Mouse (Mus musculus): ENCODE results near the gene Gcnt2. TPM values are rescaled to one million over a fixed set of nuclear protein-coding genes. Genes with fewer than 3 reads are reported as not detected.

Gene Gcnt2
- polyA plus RNA-seq, 1 experiment, result 6.3 TPM

DNA sequence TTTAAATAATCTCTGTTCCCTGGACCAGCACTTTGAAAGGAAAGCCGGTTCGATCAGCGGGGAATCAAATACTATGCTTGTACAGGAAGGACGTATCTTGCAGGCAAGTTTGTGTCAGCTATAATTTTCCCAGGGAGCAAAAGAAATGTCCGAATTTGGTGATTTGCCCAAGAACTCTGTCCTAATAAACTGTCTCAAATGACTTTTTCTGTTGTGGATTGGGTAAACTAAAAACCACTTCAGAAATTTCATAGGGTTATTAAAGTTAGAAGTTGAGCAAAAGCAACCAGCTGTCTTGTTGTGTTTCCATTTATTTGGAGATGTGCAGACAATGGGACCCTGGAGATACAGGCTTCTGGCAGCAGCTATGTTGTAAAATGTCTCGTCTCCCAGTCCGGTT lies 47.7 kb downstream of the Gcnt2 start:
- no peaks in the 10 kb centered on the region for H3K79me3 ChIP-seq (ENCODE audit: low read depth)
- H3ac ChIP-seq (ENCODE audit: control insufficient read depth, insufficient read length, low read depth), result no peak overlapping the region
- H3K27me3 ChIP-seq (ENCODE audit: control insufficient read depth, insufficient read depth, insufficient read length), result no peaks in the 10 kb centered on the region
- no peaks in the 10 kb centered on the region for H3K79me2 ChIP-seq (ENCODE audit: control insufficient read depth, insufficient read depth)
- no peaks in the 10 kb centered on the region for H3K36me3 ChIP-seq (ENCODE audit: control insufficient read depth, insufficient read depth)
- TF ChIP-seq USF1 (IDR thresholded peaks at IDR 0.05; ENCODE audit: low read depth) (no peak), CTCF (IDR thresholded peaks at IDR 0.05; ENCODE audit: control insufficient read depth, insufficient read depth, insufficient read length) (no peak), MYOG (IDR thresholded peaks at IDR 0.05; ENCODE audit: control insufficient read depth, extremely low read depth, insufficient read length) (no peak), MAX (IDR thresholded peaks at IDR 0.05) (no peak), MYOD1 (IDR thresholded peaks at IDR 0.05; ENCODE audit: control insufficient read depth, insufficient read length, low read depth) (no peak), FOSL1 (IDR thresholded peaks at IDR 0.05; ENCODE audit: insufficient read depth, low read length, poor library complexity, severe bottlenecking) (no peak), CEBPB (IDR thresholded peaks at IDR 0.05; ENCODE audit: low read depth) (no peak)
- H3K4me3 ChIP-seq (ENCODE audit: insufficient read depth, poor library complexity, severe bottlenecking), result no peak overlapping the region

DNA sequence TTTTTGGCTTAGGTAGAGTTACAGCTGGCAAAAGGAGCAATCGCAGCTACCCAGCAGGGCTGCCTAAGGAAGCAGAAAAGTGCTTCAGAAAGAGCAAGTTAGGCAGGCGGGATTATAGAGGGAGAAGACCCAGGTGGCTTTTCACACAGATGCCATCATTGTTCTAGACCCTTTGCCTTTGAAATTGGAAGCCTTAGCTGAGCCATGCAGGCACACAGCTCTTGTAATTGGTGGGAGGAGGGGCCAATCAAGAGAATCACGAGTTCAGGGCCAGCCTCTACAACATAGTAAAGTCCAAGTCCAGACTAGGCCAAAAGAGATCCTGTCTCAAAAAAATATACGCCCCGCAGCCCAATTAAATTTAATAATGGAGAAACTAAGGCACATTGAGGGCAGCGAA lies 48.5 kb downstream of the Gcnt2 start:
- TF ChIP-seq USF1 (IDR thresholded peaks at IDR 0.05; ENCODE audit: low read depth) (no peak), MYOG (IDR thresholded peaks at IDR 0.05; ENCODE audit: control insufficient read depth, extremely low read depth, insufficient read length) (no peak), CTCF (IDR thresholded peaks at IDR 0.05; ENCODE audit: control insufficient read depth, insufficient read depth, insufficient read length) (no peak)
- no peaks in the 10 kb centered on the region for H3K79me3 ChIP-seq (ENCODE audit: low read depth)
- no peak overlapping the region for H3K4me3 ChIP-seq (ENCODE audit: insufficient read depth, poor library complexity, severe bottlenecking)

DNA sequence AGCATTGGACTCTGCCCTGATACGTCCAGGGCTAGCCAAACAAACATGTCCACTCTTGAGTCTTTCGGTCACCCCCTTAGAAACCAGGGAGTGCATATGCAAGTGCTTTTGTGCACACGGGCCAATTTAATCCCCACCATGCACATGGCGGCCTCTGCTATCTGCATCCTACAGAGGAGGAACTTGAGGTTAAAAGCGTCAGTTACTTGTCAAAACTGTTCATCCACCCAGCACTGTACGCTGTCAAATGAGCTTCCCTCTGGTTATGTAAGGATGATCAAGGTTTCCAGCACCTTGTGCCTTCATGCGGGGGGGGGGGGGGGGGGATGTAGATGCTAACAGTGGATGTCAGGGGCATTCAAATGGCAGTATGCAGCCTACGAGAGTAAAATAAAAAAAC lies 49.5 kb downstream of the Gcnt2 start:
- H3ac ChIP-seq (ENCODE audit: control insufficient read depth, insufficient read length, low read depth), result no peak overlapping the region
- H3K4me3 ChIP-seq (ENCODE audit: insufficient read depth, poor library complexity, severe bottlenecking), result no peak overlapping the region

More for the DNA sequence above, 48.5 kb downstream of the Gcnt2 start:
- H3K79me2 ChIP-seq (ENCODE audit: control insufficient read depth, insufficient read depth), result no peaks in the 10 kb centered on the region
- H3K27me3 ChIP-seq (ENCODE audit: control insufficient read depth, insufficient read depth, insufficient read length), result no peaks in the 10 kb centered on the region
- H3ac ChIP-seq (ENCODE audit: control insufficient read depth, insufficient read length, low read depth), result no peak overlapping the region
- no peaks in the 10 kb centered on the region for H3K36me3 ChIP-seq (ENCODE audit: control insufficient read depth, insufficient read depth)

DNA sequence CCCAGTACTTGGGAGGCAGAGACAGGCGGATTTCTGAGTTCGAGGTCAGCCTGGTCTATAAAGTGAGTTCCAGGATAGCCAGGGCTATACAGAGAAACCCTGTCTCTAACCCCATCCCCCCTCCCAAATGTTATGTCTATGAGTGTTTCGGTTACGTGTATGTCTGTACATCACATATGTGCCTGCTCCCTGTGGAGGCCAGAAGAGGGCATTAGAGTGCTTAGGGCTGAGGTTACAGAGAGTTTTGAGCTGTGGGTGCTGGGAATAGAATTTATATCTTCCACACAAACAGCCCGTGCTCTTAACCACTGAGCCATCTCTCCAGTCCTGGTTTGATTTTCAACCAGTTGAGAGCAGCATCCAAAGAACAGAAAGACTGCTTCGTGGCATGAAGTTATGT lies 50.5 kb downstream of the Gcnt2 start:
- TF ChIP-seq CTCF (IDR thresholded peaks at IDR 0.05; ENCODE audit: control insufficient read depth, insufficient read depth, insufficient read length), result no peak
- TF ChIP-seq MAX (IDR thresholded peaks at IDR 0.05), result no peak
- no peaks in the 10 kb centered on the region for H3K36me3 ChIP-seq (ENCODE audit: control insufficient read depth, insufficient read depth)
- no peaks in the 10 kb centered on the region for H3K27me3 ChIP-seq (ENCODE audit: control insufficient read depth, insufficient read depth, insufficient read length)
- no peaks in the 10 kb centered on the region for H3K79me3 ChIP-seq (ENCODE audit: low read depth)
- H3ac ChIP-seq (ENCODE audit: control insufficient read depth, insufficient read length, low read depth), result no peak overlapping the region
- no peaks in the 10 kb centered on the region for H3K79me2 ChIP-seq (ENCODE audit: control insufficient read depth, insufficient read depth)
- no peak overlapping the region for H3K4me3 ChIP-seq (ENCODE audit: insufficient read depth, poor library complexity, severe bottlenecking)

More for the DNA sequence above, 49.5 kb downstream of the Gcnt2 start:
- H3K79me3 ChIP-seq (ENCODE audit: low read depth), result no peaks in the 10 kb centered on the region
- no peak for TF ChIP-seq USF1 (IDR thresholded peaks at IDR 0.05; ENCODE audit: low read depth)
- no peak for TF ChIP-seq MYOG (IDR thresholded peaks at IDR 0.05; ENCODE audit: control insufficient read depth, extremely low read depth, insufficient read length)
- TF ChIP-seq MAX (IDR thresholded peaks at IDR 0.05), result no peak
- TF ChIP-seq CTCF (IDR thresholded peaks at IDR 0.05; ENCODE audit: control insufficient read depth, insufficient read depth, insufficient read length), result no peak
- TF ChIP-seq CEBPB (IDR thresholded peaks at IDR 0.05; ENCODE audit: low read depth), result no peak
- TF ChIP-seq MYOD1 (IDR thresholded peaks at IDR 0.05; ENCODE audit: control insufficient read depth, insufficient read length, low read depth), result no peak
- TF ChIP-seq FOSL1 (IDR thresholded peaks at IDR 0.05; ENCODE audit: insufficient read depth, low read length, poor library complexity, severe bottlenecking), result no peak
- H3K79me2 ChIP-seq (ENCODE audit: control insufficient read depth, insufficient read depth), result no peaks in the 10 kb centered on the region
- H3K36me3 ChIP-seq (ENCODE audit: control insufficient read depth, insufficient read depth), result no peaks in the 10 kb centered on the region
- no peaks in the 10 kb centered on the region for H3K27me3 ChIP-seq (ENCODE audit: control insufficient read depth, insufficient read depth, insufficient read length)

DNA sequence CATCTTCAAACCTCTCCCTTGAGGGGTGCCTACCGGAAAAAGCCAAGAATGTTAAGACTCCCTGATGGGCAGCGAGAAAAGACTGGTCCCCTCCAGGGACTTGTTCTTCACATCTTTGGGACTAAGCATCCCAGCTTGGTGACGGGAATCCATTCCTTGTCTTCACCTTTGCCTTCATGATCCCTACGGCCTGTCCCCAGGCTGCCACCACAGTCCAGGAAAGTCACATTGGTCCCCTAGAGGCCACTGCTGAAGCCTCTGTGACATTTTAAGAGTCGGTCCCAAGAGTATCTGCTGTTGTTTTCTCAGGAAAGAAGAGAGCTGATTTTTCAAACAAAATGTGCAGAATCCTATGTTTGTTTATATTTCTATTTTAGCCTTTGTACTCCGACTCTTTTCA lies 52.4 kb downstream of the Gcnt2 start:
- no peaks in the 10 kb centered on the region for H3K27me3 ChIP-seq (ENCODE audit: control insufficient read depth, insufficient read depth, insufficient read length)
- no peak overlapping the region for H3K4me3 ChIP-seq (ENCODE audit: insufficient read depth, poor library complexity, severe bottlenecking)
- H3K79me3 ChIP-seq (ENCODE audit: low read depth), result no peaks in the 10 kb centered on the region
- H3ac ChIP-seq (ENCODE audit: control insufficient read depth, insufficient read length, low read depth), result no peak overlapping the region
- H3K36me3 ChIP-seq (ENCODE audit: control insufficient read depth, insufficient read depth), result no peaks in the 10 kb centered on the region
- TF ChIP-seq CTCF (IDR thresholded peaks at IDR 0.05; ENCODE audit: control insufficient read depth, insufficient read depth, insufficient read length) (no peak), MYOD1 (IDR thresholded peaks at IDR 0.05; ENCODE audit: control insufficient read depth, insufficient read length, low read depth) (no peak), MAX (IDR thresholded peaks at IDR 0.05) (no peak), USF1 (IDR thresholded peaks at IDR 0.05; ENCODE audit: low read depth) (no peak), MYOG (IDR thresholded peaks at IDR 0.05; ENCODE audit: control insufficient read depth, extremely low read depth, insufficient read length) (no peak), CEBPB (IDR thresholded peaks at IDR 0.05; ENCODE audit: low read depth) (no peak), FOSL1 (IDR thresholded peaks at IDR 0.05; ENCODE audit: insufficient read depth, low read length, poor library complexity, severe bottlenecking) (no peak)
- no peaks in the 10 kb centered on the region for H3K79me2 ChIP-seq (ENCODE audit: control insufficient read depth, insufficient read depth)

DNA sequence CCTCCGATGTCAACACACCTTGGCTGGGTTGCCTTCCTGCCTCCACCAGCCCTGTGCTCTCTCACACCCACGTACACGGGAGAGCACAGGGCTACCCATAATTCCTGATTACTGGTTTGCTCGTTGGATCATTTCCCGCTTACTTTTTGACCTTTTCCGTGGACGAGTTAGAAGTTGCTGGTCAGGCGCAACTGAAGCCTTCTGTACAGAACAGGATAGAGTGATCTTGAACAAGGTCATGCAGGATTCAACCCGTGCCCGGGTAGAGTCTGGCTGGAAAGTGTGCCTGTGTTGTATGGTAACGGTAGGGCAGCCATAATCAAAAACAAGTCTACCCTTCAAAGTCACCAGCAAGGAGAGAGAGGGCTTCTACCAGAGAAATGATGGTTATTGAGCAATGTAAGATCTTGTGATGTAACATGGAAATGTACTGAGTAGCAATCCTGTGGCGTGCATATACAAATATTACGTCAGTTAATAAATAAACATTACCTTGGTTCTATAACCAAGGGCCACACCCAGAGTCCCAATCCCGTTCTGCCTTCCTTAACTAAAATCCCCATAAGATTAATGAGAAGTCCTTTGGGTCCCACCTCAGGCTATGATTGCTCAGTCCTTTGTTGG lies 54.0 kb downstream of the Gcnt2 start:
- H3K27me3 ChIP-seq (ENCODE audit: control insufficient read depth, insufficient read depth, insufficient read length), result no peaks in the 10 kb centered on the region
- H3K79me2 ChIP-seq (ENCODE audit: control insufficient read depth, insufficient read depth), result peaks cover 9% of the 10 kb centered on the region
- TF ChIP-seq CEBPB (IDR thresholded peaks at IDR 0.05; ENCODE audit: low read depth), result no peak
- no peak for TF ChIP-seq MYOD1 (IDR thresholded peaks at IDR 0.05; ENCODE audit: control insufficient read depth, insufficient read length, low read depth)
- TF ChIP-seq USF1 (IDR thresholded peaks at IDR 0.05; ENCODE audit: low read depth), result no peak
- TF ChIP-seq MAX (IDR thresholded peaks at IDR 0.05), result no peak
- TF ChIP-seq FOSL1 (IDR thresholded peaks at IDR 0.05; ENCODE audit: insufficient read depth, low read length, poor library complexity, severe bottlenecking), result no peak
- TF ChIP-seq CTCF (IDR thresholded peaks at IDR 0.05; ENCODE audit: control insufficient read depth, insufficient read depth, insufficient read length), result no peak
- TF ChIP-seq MYOG (IDR thresholded peaks at IDR 0.05; ENCODE audit: control insufficient read depth, extremely low read depth, insufficient read length), result no peak
- H3K36me3 ChIP-seq (ENCODE audit: control insufficient read depth, insufficient read depth), result no peaks in the 10 kb centered on the region
- H3K4me3 ChIP-seq (ENCODE audit: insufficient read depth, poor library complexity, severe bottlenecking), result no peak overlapping the region
- H3K79me3 ChIP-seq (ENCODE audit: low read depth), result peaks cover 3% of the 10 kb centered on the region
- no peak overlapping the region for H3ac ChIP-seq (ENCODE audit: control insufficient read depth, insufficient read length, low read depth)
